Mouse (Mus musculus): ENCODE measurements around the gene F13a1.

DNA sequence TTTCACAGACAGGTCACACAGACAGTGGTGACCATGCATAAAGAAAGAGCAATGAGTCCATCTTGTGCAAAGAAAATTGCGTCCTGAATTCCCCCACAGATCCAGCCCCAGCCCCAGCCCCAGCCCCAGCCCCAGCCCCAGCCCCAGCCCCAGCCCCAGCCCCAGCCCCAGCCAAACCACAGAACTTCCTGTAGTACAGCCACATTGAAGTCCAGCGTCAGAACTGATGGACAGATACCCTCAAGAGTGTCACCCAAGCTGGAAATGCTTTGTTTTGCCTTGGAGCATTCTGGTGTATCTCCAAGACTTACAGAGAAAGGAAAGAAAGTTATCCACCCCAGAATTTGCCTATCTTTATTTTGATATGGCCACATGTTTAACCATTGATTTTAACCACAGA lies 413 bp downstream of the F13a1 start:
- no peak for TF ChIP-seq CTCF (IDR thresholded peaks at IDR 0.05)
- no peak for TF ChIP-seq EP300 (IDR thresholded peaks at IDR 0.05)
